In the genomic region with DNA sequence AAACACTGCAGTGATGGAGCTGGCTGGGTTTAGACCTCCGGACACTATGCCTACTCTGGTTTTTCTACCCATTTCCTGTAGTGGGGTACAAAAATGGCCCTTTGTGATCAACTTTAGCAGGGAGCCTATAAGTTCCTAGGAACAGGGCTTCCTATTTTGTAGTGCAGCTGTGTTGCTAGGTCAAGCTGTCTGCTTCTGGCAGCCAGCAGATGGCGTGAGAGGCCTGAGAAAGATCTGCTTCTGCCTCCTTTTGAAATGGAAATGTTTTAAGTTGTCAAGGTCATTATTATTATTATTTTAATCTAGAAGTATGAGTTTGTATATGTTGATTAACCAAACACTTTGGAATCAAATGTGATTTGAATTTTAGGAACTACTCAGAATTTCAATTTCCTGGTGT, we compare ENCODE assay signal across 8 mouse cellular contexts. TPM values are rescaled to one million over a fixed set of nuclear protein-coding genes. Genes with fewer than 3 reads are reported as not detected.
A peak's percentile ranks its signal among the peaks of the same experiment; 100 is the strongest.
DNase-seq lines count a peak whose midpoint lies in the region; ATAC-seq and TF ChIP-seq lines count a peak whose summit lies in the region.

No protein-coding gene starts in this region.

- no peak overlapping the region for H3K27ac ChIP-seq in forebrain, embryonic 14.5 days (ENCODE audit: low read depth, low read length)
- no peak overlapping the region for H3K27ac ChIP-seq in forebrain, embryonic 11.5 days (ENCODE audit: low read depth, low read length)
- no peak overlapping the region for H3K27ac ChIP-seq in left cerebral cortex, adult 2 months

- 0 out of 2 replicates have a peak, but pooled peaks cover 3% of the 10 kb centered on the region for H3K36me3 ChIP-seq in forebrain, embryonic 14.5 days (ENCODE audit: control insufficient read depth, insufficient read depth, low read length)
- H3K36me3 ChIP-seq in forebrain, embryonic 11.5 days (ENCODE audit: control insufficient read depth, insufficient read depth, low read length), result no peaks in the 10 kb centered on the region

- H3K4me1 ChIP-seq in forebrain, embryonic 14.5 days (ENCODE audit: control insufficient read depth, insufficient read depth, low read length), result no peaks in the 10 kb centered on the region
- no peaks in the 10 kb centered on the region for H3K4me1 ChIP-seq in forebrain, embryonic 11.5 days (replicated peaks; ENCODE audit: control insufficient read depth, insufficient read depth, low read length)

- intact Hi-C loops in left cerebral cortex, adult 2 months (cut with DNase I), result no loop called here

- POLR2A ChIA-PET in Patski (lab: Charles Lee), result no interaction called here

- no peak overlapping the region for H3K9ac ChIP-seq in forebrain, embryonic 14.5 days (ENCODE audit: low read length)
- no peak overlapping the region for H3K9ac ChIP-seq in forebrain, embryonic 11.5 days (ENCODE audit: low read length)

- DNase-seq in forebrain, embryonic 14.5 days (ENCODE audit: low spot score), result peak; percentile 50
- no peak for DNase-seq in forebrain, embryonic 11.5 days (ENCODE audit: low spot score)
- peak in 1 of 2 experiments; percentile 30 for DNase-seq in left cerebral cortex, adult 2 months (ENCODE audit: extremely low spot score in 1 of 2, low spot score in 2 of 2)
- DNase-seq in left cerebral cortex, adult 8-10 months (ENCODE audit: low spot score in 2 of 2), result no peak
- DNase-seq in Patski (ENCODE audit: low read depth, low spot score), result no peak
- peak; percentile 74 for DNase-seq in induced T-regulatory cell, adult 2 months (ENCODE audit: low read depth)
- DNase-seq in ovary, postnatal 14 days (ENCODE audit: low spot score), result no peak

- ATAC-seq in forebrain, embryonic 14.5 days, result no peak
- no peak for ATAC-seq in forebrain, embryonic 11.5 days (replicated peaks; ENCODE audit: low FRiP score)
- ATAC-seq in Patski, result no peak
- peak; percentile 63; the same call in 1 of the 2 replicates for ATAC-seq in monocyte, adult 5-6 weeks (replicated peaks; ENCODE audit: insufficient number of reproducible peaks, low FRiP score, low TSS enrichment, poor library complexity, severe bottlenecking)

- H3K4me2 ChIP-seq in forebrain, embryonic 14.5 days (ENCODE audit: low read length), result no peak overlapping the region
- H3K4me2 ChIP-seq in forebrain, embryonic 11.5 days (ENCODE audit: low read depth, low read length, severe bottlenecking), result no peak overlapping the region

- H3K27me3 ChIP-seq in forebrain, embryonic 14.5 days (replicated peaks; ENCODE audit: control insufficient read depth, insufficient read depth, low read length), result no peaks in the 10 kb centered on the region
- H3K27me3 ChIP-seq in forebrain, embryonic 11.5 days (ENCODE audit: control insufficient read depth, insufficient read depth, low read length), result no peaks in the 10 kb centered on the region
- no peaks in the 10 kb centered on the region for H3K27me3 ChIP-seq in Patski

- WGBS in forebrain, embryonic 14.5 days, result 38% methylated on average over 2 of the region's 2 CpGs
- WGBS in forebrain, embryonic 11.5 days, result 52% methylated on average over 2 of the region's 2 CpGs

- in situ Hi-C loops in Patski (cut with MboI; ENCODE audit: low pct_unique_long_range_greater_than_20kb), result no loop called here

- CTCF ChIA-PET in Patski (lab: Charles Lee), result no interaction called here

- no peaks in the 10 kb centered on the region for H3K9me3 ChIP-seq in forebrain, embryonic 14.5 days (replicated peaks; ENCODE audit: control insufficient read depth, low read length)
- H3K9me3 ChIP-seq in forebrain, embryonic 11.5 days (ENCODE audit: control insufficient read depth, low read length), result no peaks in the 10 kb centered on the region

- TF ChIP-seq CTCF in left cerebral cortex, adult 2 months (IDR thresholded peaks at IDR 0.05), result peak; percentile 69
- TF ChIP-seq CTCF in Patski (IDR thresholded peaks at IDR 0.05), result peak; percentile 81

- H3K4me3 ChIP-seq in forebrain, embryonic 14.5 days (ENCODE audit: low read depth, low read length), result no peak overlapping the region
- H3K4me3 ChIP-seq in forebrain, embryonic 11.5 days (ENCODE audit: low read depth, low read length), result no peak overlapping the region
- H3K4me3 ChIP-seq in left cerebral cortex, adult 2 months, result no peak overlapping the region

RNA-seq across cellular contexts. Expression of a gene that starts 13.4 kb away (rescaled TPM):
- 31.8 and 36.9 TPM in 2 replicates for polyA plus RNA-seq in forebrain, embryonic 14.5 days (2014; fragmentation: Nextera tagmentation; extraction: Ambion mirVana)
- 37.3 and 37.6 TPM in 2 replicates for polyA plus RNA-seq in forebrain, embryonic 11.5 days (2014; fragmentation: Nextera tagmentation; extraction: Ambion mirVana)
- total RNA-seq in left cerebral cortex, adult 2 months (2021), result 10 to 100 TPM; 76.4 to 84.1 TPM
- 10 to 100 TPM; 76.2 to 84.7 (median 78.7) TPM for total RNA-seq in left cerebral cortex, adult 8-10 months (2022)
- polyA plus RNA-seq in Patski (2021), result 83.0 TPM
- total RNA-seq in monocyte, adult 5-6 weeks (2017), result 79.5 to 120 TPM (median 107 TPM) in 3 replicates

RNA-seq across cellular contexts. Expression of a gene that starts 23.5 kb away (rescaled TPM):
- 11.3 and 15.1 TPM in 2 replicates for polyA plus RNA-seq in forebrain, embryonic 14.5 days (2014; fragmentation: Nextera tagmentation; extraction: Ambion mirVana)
- polyA plus RNA-seq in forebrain, embryonic 11.5 days (2014; fragmentation: Nextera tagmentation; extraction: Ambion mirVana), result 10.7 TPM in 2 replicates
- 10 to 100 TPM; 53.6 to 56.3 TPM for total RNA-seq in left cerebral cortex, adult 2 months (2021)
- 10 to 100 TPM; 45.5 to 49.9 (median 46.2) TPM for total RNA-seq in left cerebral cortex, adult 8-10 months (2022)
- 11.6 TPM for polyA plus RNA-seq in Patski (2021)
- total RNA-seq in monocyte, adult 5-6 weeks (2017), result 3.0 to 9.9 TPM (median 3.6 TPM) in 3 replicates

RNA-seq across cellular contexts. Expression of a gene that starts 29.2 kb away (rescaled TPM):
- polyA plus RNA-seq in forebrain, embryonic 14.5 days (2014; fragmentation: Nextera tagmentation; extraction: Ambion mirVana), result 17.1 and 17.8 TPM in 2 replicates
- polyA plus RNA-seq in forebrain, embryonic 11.5 days (2014; fragmentation: Nextera tagmentation; extraction: Ambion mirVana), result 10.9 and 12.6 TPM in 2 replicates
- 10 to 100 TPM; 31.9 to 39.6 TPM for total RNA-seq in left cerebral cortex, adult 2 months (2021)
- 10 to 100 TPM; 28.2 to 47.5 (median 42.3) TPM for total RNA-seq in left cerebral cortex, adult 8-10 months (2022)
- 52.7 TPM for polyA plus RNA-seq in Patski (2021)
- 7.9 to 18.1 TPM (median 15.9 TPM) in 3 replicates for total RNA-seq in monocyte, adult 5-6 weeks (2017)

RNA-seq across cellular contexts. Expression of a gene that starts 32.5 kb away (rescaled TPM):
- 1.3 and 1.6 TPM in 2 replicates for polyA plus RNA-seq in forebrain, embryonic 14.5 days (2014; fragmentation: Nextera tagmentation; extraction: Ambion mirVana)
- 1.2 and 1.4 TPM in 2 replicates for polyA plus RNA-seq in forebrain, embryonic 11.5 days (2014; fragmentation: Nextera tagmentation; extraction: Ambion mirVana)
- total RNA-seq in left cerebral cortex, adult 2 months (2021), result 1 to 10 TPM; 7.7 to 9.3 TPM
- 10 to 100 TPM in 3 of 4 experiments, 1 to 10 TPM in 1; 7.6 to 10.9 (median 10.4) TPM for total RNA-seq in left cerebral cortex, adult 8-10 months (2022)
- 4.5 TPM for polyA plus RNA-seq in Patski (2021)
- 1.3 TPM in 1 of 3 replicates, not detected in the others for total RNA-seq in monocyte, adult 5-6 weeks (2017)

RNA-seq across cellular contexts. Expression of a gene that starts 44.5 kb away (rescaled TPM):
- polyA plus RNA-seq in forebrain, embryonic 14.5 days (2014; fragmentation: Nextera tagmentation; extraction: Ambion mirVana), result 144 and 172 TPM in 2 replicates
- 141 and 144 TPM in 2 replicates for polyA plus RNA-seq in forebrain, embryonic 11.5 days (2014; fragmentation: Nextera tagmentation; extraction: Ambion mirVana)
- 10 to 100 TPM; 80.5 to 83.6 TPM for total RNA-seq in left cerebral cortex, adult 2 months (2021)
- 10 to 100 TPM; 79.2 to 89.9 (median 84.2) TPM for total RNA-seq in left cerebral cortex, adult 8-10 months (2022)
- polyA plus RNA-seq in Patski (2021), result 71.3 TPM
- 119 to 165 TPM (median 164 TPM) in 3 replicates for total RNA-seq in monocyte, adult 5-6 weeks (2017)

Comparison
In these comparisons a context has a peak if more than half of its experiments do, and no peak if none do; other contexts are left out.
1. DNase-seq: peak in forebrain, embryonic 14.5 days (single experiment) and induced T-regulatory cell, adult 2 months (single experiment); none in forebrain, embryonic 11.5 days (single experiment), left cerebral cortex, adult 8-10 months (0 of 2), Patski (single experiment) and ovary, postnatal 14 days (single experiment).